Mouse (Mus musculus) inflammation-experienced regulatory T-cells, adult 6 months (primary cell): ENCODE measurements around the gene Ifih1. TPM values are rescaled to one million over a fixed set of nuclear protein-coding genes. Genes with fewer than 3 reads are reported as not detected.

ENCODE experiments used
- ATAC-seq: one replicate; pipeline ENCODE4 v1.8.0; 2017
- polyA plus RNA-seq, 3 experiments: library from polyadenylated mRNA; unstranded; fragments of 100-300 nt; shearing (Covaris generic); gene quantifications; one replicate each; pipeline ENCODE4 v1.2.1; 2017

Ifih1 gene
- polyA plus RNA-seq, 3 experiments from 2014 or later, result 29.8 to 42.5 (median 29.8) TPM

GRCm38 (mm10) chr2:62630446-62630845 is 15.6 kb downstream of the Ifih1 start:
- ATAC-seq, result peak; percentile 84

- ATAC-seq, result no peak
Measured at GRCm38 (mm10) chr2:62628356-62628755, 17.7 kb downstream of the Ifih1 start.

GRCm38 (mm10) chr2:62627728-62628127 is 18.3 kb downstream of the Ifih1 start:
- ATAC-seq, result peak; percentile 50

- ATAC-seq, result no peak
Measured at GRCm38 (mm10) chr2:62623024-62623441, 23.0 kb downstream of the Ifih1 start.

GRCm38 (mm10) chr2:62619679-62620078 is 26.4 kb downstream of the Ifih1 start:
- no peak for ATAC-seq

GRCm38 (mm10) chr2:62618934-62619341 is 27.1 kb downstream of the Ifih1 start:
- ATAC-seq, result no peak

GRCm38 (mm10) chr2:62613133-62613532 is 32.9 kb downstream of the Ifih1 start:
- no peak for ATAC-seq

GRCm38 (mm10) chr2:62606205-62606604 is 39.9 kb downstream of the Ifih1 start:
- no peak for ATAC-seq

GRCm38 (mm10) chr2:62603530-62603929 is 42.5 kb downstream of the Ifih1 start:
- ATAC-seq, result no peak

GRCm38 (mm10) chr2:62596586-62596985 is 49.5 kb downstream of the Ifih1 start:
- no peak for ATAC-seq

GRCm38 (mm10) chr2:62594491-62594890 is 51.6 kb downstream of the Ifih1 start:
- ATAC-seq, result no peak

- ATAC-seq, result no peak
Measured at GRCm38 (mm10) chr2:62591555-62591954, 54.5 kb downstream of the Ifih1 start.

GRCm38 (mm10) chr2:62589333-62589732 is 56.7 kb downstream of the Ifih1 start:
- no peak for ATAC-seq

- no peak for ATAC-seq
Measured at GRCm38 (mm10) chr2:62585769-62586168, 60.3 kb downstream of the Ifih1 start.

- ATAC-seq, result no peak
Measured at GRCm38 (mm10) chr2:62574962-62575361, 71.1 kb downstream of the Ifih1 start.

- ATAC-seq, result no peak
Measured at GRCm38 (mm10) chr2:62574250-62574649, 71.8 kb downstream of the Ifih1 start.

- no peak for ATAC-seq
Measured at GRCm38 (mm10) chr2:62573753-62574159, 72.3 kb downstream of the Ifih1 start, which contains the start of gene Fap. Gene Fap, minus strand, starts transcription at chr2:62574075.

GRCm38 (mm10) chr2:62573099-62573752 is 72.8 kb downstream of the Ifih1 start:
- no peak for ATAC-seq

- ATAC-seq, result no peak
Measured at GRCm38 (mm10) chr2:62564687-62565086, 81.4 kb downstream of the Ifih1 start.

GRCm38 (mm10) chr2:62562661-62563485 is 83.2 kb downstream of the Ifih1 start:
- no peak for ATAC-seq

GRCm38 (mm10) chr2:62557417-62557816 is 88.6 kb downstream of the Ifih1 start:
- ATAC-seq, result no peak

GRCm38 (mm10) chr2:62556349-62556748 is 89.7 kb downstream of the Ifih1 start:
- ATAC-seq, result no peak

- no peak for ATAC-seq
Measured at GRCm38 (mm10) chr2:62549659-62550058, 96.4 kb downstream of the Ifih1 start.

- ATAC-seq, result no peak
Measured at GRCm38 (mm10) chr2:62549131-62549530, 96.9 kb downstream of the Ifih1 start.
